Mouse (Mus musculus): ENCODE measurements around the gene Hspa2.
"Not testable (repeated sequence)": the region's sequence is repeated elsewhere in the genome, so short reads cannot be mapped to it uniquely, and the experiment has no call there.

Gene Hspa2

GRCm38 (mm10) chr12:76434111-76434510 lies 30.1 kb downstream of the Hspa2 start:
- DNase-seq (ENCODE audit: low read depth) = no peak

- DNase-seq (ENCODE audit: low read depth) = no peak
Observed at GRCm38 (mm10) chr12:76435084-76435483, 31.1 kb downstream of the Hspa2 start.

- no peak for DNase-seq (ENCODE audit: low read depth)
Observed at GRCm38 (mm10) chr12:76435549-76435948, 31.6 kb downstream of the Hspa2 start.

GRCm38 (mm10) chr12:76443488-76443887 lies 39.5 kb downstream of the Hspa2 start:
- DNase-seq (ENCODE audit: low read depth) = not testable (repeated sequence)

GRCm38 (mm10) chr12:76444359-76444772 lies 40.4 kb downstream of the Hspa2 start:
- no peak for DNase-seq (ENCODE audit: low read depth)

- DNase-seq (ENCODE audit: low read depth) = no peak
Observed at GRCm38 (mm10) chr12:76444862-76445261, 40.9 kb downstream of the Hspa2 start.

GRCm38 (mm10) chr12:76446201-76446600 lies 42.2 kb downstream of the Hspa2 start:
- DNase-seq (ENCODE audit: low read depth) = no peak

- DNase-seq (ENCODE audit: low read depth) = no peak
Observed at GRCm38 (mm10) chr12:76448127-76448526, 44.2 kb downstream of the Hspa2 start.

GRCm38 (mm10) chr12:76452203-76452602 lies 48.2 kb downstream of the Hspa2 start:
- DNase-seq (ENCODE audit: low read depth) = no peak
